Mouse (Mus musculus) liver, embryonic 13.5 days (tissue): ENCODE data around the gene Zfp422. TPM values are rescaled to one million over a fixed set of nuclear protein-coding genes. Genes with fewer than 3 reads are reported as not detected.

Experiments used
- ATAC-seq: fragments of 200-750 bp; cut with Nextera tagmentation; 2 replicates; pipeline ENCODE4 v1.8.0; 2017; ENCODE audit warnings: low read depth, mild to moderate bottlenecking, moderate number of reproducible peaks, moderate library complexity
- DNase-seq: peaks from one replicate; pipeline ENCODE4 v3.0.0; 2022
- H3K27ac ChIP-seq: fragments of 300-500 bp; sonication (generic); 2 replicates; pipeline ENCODE4 v1.5.1; 2015; ENCODE audit warnings: moderate library complexity, mild to moderate bottlenecking, inconsistent platforms
- H3K27me3 ChIP-seq: fragments of 300-500 bp; sonication (generic); 2 replicates; pipeline ENCODE4 v1.6.1; 2015; ENCODE audit warnings: mild to moderate bottlenecking, inconsistent platforms
- H3K36me3 ChIP-seq: fragments of 300-500 bp; sonication (generic); 2 replicates; pipeline ENCODE4 v1.6.1; 2015; ENCODE audit warnings: mild to moderate bottlenecking, inconsistent platforms
- H3K4me1 ChIP-seq: fragments of 300-500 bp; sonication (generic); replicated peaks from 2 replicates; pipeline ENCODE4 v1.6.1; 2015; ENCODE audit warnings: inconsistent platforms
- H3K4me2 ChIP-seq: fragments of 300-500 bp; sonication (generic); 2 replicates; pipeline ENCODE4 v1.6.1; 2015; ENCODE audit warnings: inconsistent platforms, mild to moderate bottlenecking, moderate library complexity
- H3K4me3 ChIP-seq: fragments of 300-500 bp; sonication (generic); replicated peaks from 2 replicates; pipeline ENCODE4 v1.5.1; 2015; ENCODE audit warnings: mild to moderate bottlenecking, inconsistent platforms
- H3K9ac ChIP-seq: fragments of 300-500 bp; sonication (generic); 2 replicates; pipeline ENCODE4 v1.6.1; 2015; ENCODE audit warnings: mild to moderate bottlenecking, inconsistent platforms
- H3K9me3 ChIP-seq: fragments of 300-500 bp; sonication (generic); replicated peaks from 2 replicates; pipeline ENCODE4 v1.6.1; 2016; ENCODE audit warnings: inconsistent platforms
- WGBS: fragments of 180-500 bp; shearing (Covaris S2); methylation state at CpG from one replicate; pipeline ENCODE4 v1.1.7; 2015; ENCODE audit not compliant: insufficient replicate concordance; 5-methylcytosine and 5-hydroxymethylcytosine counted together
- polyA plus RNA-seq: library from polyadenylated mRNA; unstranded; fragments of >200 nt; fragmentation: Nextera tagmentation; extraction: Ambion mirVana; gene quantifications from 2 replicates; pipeline ENCODE4 v1.2.1, GENCODE M21; 2015

Zfp422 gene
- polyA plus RNA-seq, 1 experiment from 2014 or later = 27.6 TPM

- no peak for ATAC-seq
- 0 out of 2 replicates have a peak, but pooled peaks cover 3% of the 10 kb centered on the region for H3K4me1 ChIP-seq
Observed at GRCm38 (mm10) chr6:116667382-116667781, 38.6 kb upstream of the Zfp422 start.

GRCm38 (mm10) chr6:116666892-116667291 is 38.1 kb upstream of the Zfp422 start:
- DNase-seq (no peak), ATAC-seq (no peak)
- 0 out of 2 replicates have a peak, but pooled peaks cover 3% of the 10 kb centered on the region for H3K4me1 ChIP-seq
- no peaks in the 10 kb centered on the region for H3K36me3 ChIP-seq
- no peak overlapping the region for H3K27ac ChIP-seq
- H3K9ac ChIP-seq = no peak overlapping the region
- H3K4me3 ChIP-seq = no peak overlapping the region
- no peaks in the 10 kb centered on the region for H3K9me3 ChIP-seq
- 60% methylated on average over 3 of the region's 3 CpGs for WGBS
- H3K27me3 ChIP-seq = 0 out of 2 replicates have a peak, but pooled peaks cover 7% of the 10 kb centered on the region
- H3K4me2 ChIP-seq = no peak overlapping the region

More at GRCm38 (mm10) chr6:116667382-116667781, 38.6 kb upstream of the Zfp422 start:
- no peak overlapping the region for H3K27ac ChIP-seq
- H3K9ac ChIP-seq = no peak overlapping the region
- H3K9me3 ChIP-seq = no peaks in the 10 kb centered on the region
- no peak overlapping the region for H3K4me2 ChIP-seq
- DNase-seq = no peak
- WGBS = 51% methylated on average over 3 of the region's 3 CpGs
- no peaks in the 10 kb centered on the region for H3K36me3 ChIP-seq
- no peak overlapping the region for H3K4me3 ChIP-seq
- H3K27me3 ChIP-seq = peaks cover 10% of the 10 kb centered on the region; the same call in 1 of the 2 replicates

GRCm38 (mm10) chr6:116666085-116666750 is 37.4 kb upstream of the Zfp422 start:
- Histone ChIP-seq H3K4me3 (no peak overlapping the region), H3K9me3 (no peaks in the 10 kb centered on the region), H3K36me3 (no peaks in the 10 kb centered on the region), H3K9ac (no peak overlapping the region), H3K4me1 (no peaks in the 10 kb centered on the region), H3K27ac (no peak overlapping the region), H3K4me2 (no peak overlapping the region), H3K27me3 (0 out of 2 replicates have a peak, but pooled peaks cover under 1% of the 10 kb centered on the region)
- WGBS = 62% methylated on average over 12 of the region's 12 CpGs
- DNase-seq (no peak), ATAC-seq (no peak)

GRCm38 (mm10) chr6:116664830-116665229 is 36.0 kb upstream of the Zfp422 start:
- H3K4me1 ChIP-seq = no peaks in the 10 kb centered on the region
- H3K27me3 ChIP-seq = no peaks in the 10 kb centered on the region
- no peak overlapping the region for H3K4me2 ChIP-seq
- H3K27ac ChIP-seq = no peak overlapping the region
- DNase-seq (no peak), ATAC-seq (no peak)
- WGBS = 64% methylated on average over 3 of the region's 3 CpGs
- no peak overlapping the region for H3K4me3 ChIP-seq
- no peak overlapping the region for H3K9ac ChIP-seq
- H3K9me3 ChIP-seq = no peaks in the 10 kb centered on the region
- no peaks in the 10 kb centered on the region for H3K36me3 ChIP-seq

- WGBS = 45% methylated on average over 6 of the region's 6 CpGs
- Histone ChIP-seq H3K9ac (no peak overlapping the region), H3K36me3 (no peaks in the 10 kb centered on the region), H3K4me2 (no peak overlapping the region), H3K4me1 (no peaks in the 10 kb centered on the region), H3K27ac (no peak overlapping the region), H3K27me3 (no peaks in the 10 kb centered on the region), H3K9me3 (no peaks in the 10 kb centered on the region), H3K4me3 (no peak overlapping the region)
- DNase-seq (no peak), ATAC-seq (no peak)
Observed at GRCm38 (mm10) chr6:116664031-116664430, 35.2 kb upstream of the Zfp422 start.

- no peaks in the 10 kb centered on the region for H3K9me3 ChIP-seq
- H3K9ac ChIP-seq = no peak overlapping the region
- DNase-seq (no peak), ATAC-seq (no peak)
- 57% methylated on average over 2 of the region's 2 CpGs for WGBS
- H3K36me3 ChIP-seq = no peaks in the 10 kb centered on the region
- H3K27ac ChIP-seq = no peak overlapping the region
- H3K27me3 ChIP-seq = no peaks in the 10 kb centered on the region
- H3K4me3 ChIP-seq = no peak overlapping the region
- H3K4me2 ChIP-seq = no peak overlapping the region
- no peaks in the 10 kb centered on the region for H3K4me1 ChIP-seq
Observed at GRCm38 (mm10) chr6:116663364-116663763, 34.6 kb upstream of the Zfp422 start.

- Histone ChIP-seq H3K4me1 (peaks cover 12% of the 10 kb centered on the region), H3K4me3 (no peak overlapping the region), H3K9ac (no peak overlapping the region), H3K36me3 (no peaks in the 10 kb centered on the region), H3K27ac (no peak overlapping the region), H3K9me3 (no peaks in the 10 kb centered on the region), H3K4me2 (no peak overlapping the region), H3K27me3 (no peaks in the 10 kb centered on the region; the same call in 1 of the 2 replicates)
- peak; percentile 37; the same call in 1 of the 2 replicates for ATAC-seq
- DNase-seq = no peak
- WGBS = 42% methylated on average over 9 of the region's 9 CpGs
Observed at GRCm38 (mm10) chr6:116653684-116654454, 25.1 kb upstream of the Zfp422 start.

GRCm38 (mm10) chr6:116653191-116653590 is 24.4 kb upstream of the Zfp422 start:
- Histone ChIP-seq H3K27ac (no peak overlapping the region), H3K9ac (no peak overlapping the region), H3K4me3 (no peak overlapping the region), H3K4me2 (no peak overlapping the region), H3K4me1 (peaks cover 12% of the 10 kb centered on the region), H3K9me3 (no peaks in the 10 kb centered on the region), H3K27me3 (no peaks in the 10 kb centered on the region; the same call in 1 of the 2 replicates), H3K36me3 (no peaks in the 10 kb centered on the region)
- no peak for ATAC-seq
- 55% methylated on average over 3 of the region's 3 CpGs for WGBS
- DNase-seq = no peak

- ATAC-seq = no peak
- WGBS = 38% methylated on average over 20 of the region's 20 CpGs
- no peaks in the 10 kb centered on the region for H3K9me3 ChIP-seq
- 0 out of 2 replicates have a peak overlapping the region, but pooled peaks have one; percentile 4 for H3K9ac ChIP-seq
- H3K36me3 ChIP-seq = no peaks in the 10 kb centered on the region
- no peaks in the 10 kb centered on the region; the same call in 1 of the 2 replicates for H3K27me3 ChIP-seq
- DNase-seq = no peak
- H3K27ac ChIP-seq = no peak overlapping the region
- H3K4me1 ChIP-seq = peaks cover 12% of the 10 kb centered on the region
- H3K4me3 ChIP-seq = 0 out of 2 replicates have a peak overlapping the region, but pooled peaks have one; percentile 14
- H3K4me2 ChIP-seq = peak overlapping the region; percentile 41
Observed at GRCm38 (mm10) chr6:116651437-116652118, 22.8 kb upstream of the Zfp422 start.

GRCm38 (mm10) chr6:116650406-116650805 is 21.6 kb upstream of the Zfp422 start, which contains the start of gene Depp1:
TSS of gene Depp1 (plus strand) at chr6:116650609.
- 12% methylated on average over 6 of the region's 6 CpGs for WGBS
- Histone ChIP-seq H3K36me3 (no peaks in the 10 kb centered on the region), H3K4me2 (peak within 1 kb of the TSS; percentile 41), H3K4me3 (peak within 1 kb of the TSS; percentile 31), H3K27me3 (no peaks in the 10 kb centered on the region; the same call in 1 of the 2 replicates), H3K9ac (0 out of 2 replicates have a peak within 1 kb of the TSS, but pooled peaks have one; percentile 4), H3K27ac (no peak within 1 kb of the TSS; the same call in 1 of the 2 replicates), H3K9me3 (no peaks in the 10 kb centered on the region), H3K4me1 (peaks cover 12% of the 10 kb centered on the region)
- DNase-seq (no peak), ATAC-seq (peak; percentile 73)

GRCm38 (mm10) chr6:116649811-116650210 is 21.0 kb upstream of the Zfp422 start:
- Histone ChIP-seq H3K9ac (no peak overlapping the region), H3K36me3 (no peaks in the 10 kb centered on the region), H3K9me3 (no peaks in the 10 kb centered on the region), H3K4me1 (peaks cover 12% of the 10 kb centered on the region), H3K4me3 (no peak overlapping the region), H3K4me2 (no peak overlapping the region), H3K27ac (no peak overlapping the region; the same call in 1 of the 2 replicates), H3K27me3 (no peaks in the 10 kb centered on the region; the same call in 1 of the 2 replicates)
- WGBS = 41% methylated on average over 7 of the region's 7 CpGs
- no peak for DNase-seq
- ATAC-seq = no peak
